Mouse (Mus musculus): ENCODE results near the gene Klf1. TPM values are rescaled to one million over a fixed set of nuclear protein-coding genes. Genes with fewer than 3 reads are reported as not detected.
A peak's percentile ranks its signal among the peaks of the same experiment; 100 is the strongest.

Gene Klf1
- total RNA-seq, 2 experiments from 2014 or later: not detected

DNA sequence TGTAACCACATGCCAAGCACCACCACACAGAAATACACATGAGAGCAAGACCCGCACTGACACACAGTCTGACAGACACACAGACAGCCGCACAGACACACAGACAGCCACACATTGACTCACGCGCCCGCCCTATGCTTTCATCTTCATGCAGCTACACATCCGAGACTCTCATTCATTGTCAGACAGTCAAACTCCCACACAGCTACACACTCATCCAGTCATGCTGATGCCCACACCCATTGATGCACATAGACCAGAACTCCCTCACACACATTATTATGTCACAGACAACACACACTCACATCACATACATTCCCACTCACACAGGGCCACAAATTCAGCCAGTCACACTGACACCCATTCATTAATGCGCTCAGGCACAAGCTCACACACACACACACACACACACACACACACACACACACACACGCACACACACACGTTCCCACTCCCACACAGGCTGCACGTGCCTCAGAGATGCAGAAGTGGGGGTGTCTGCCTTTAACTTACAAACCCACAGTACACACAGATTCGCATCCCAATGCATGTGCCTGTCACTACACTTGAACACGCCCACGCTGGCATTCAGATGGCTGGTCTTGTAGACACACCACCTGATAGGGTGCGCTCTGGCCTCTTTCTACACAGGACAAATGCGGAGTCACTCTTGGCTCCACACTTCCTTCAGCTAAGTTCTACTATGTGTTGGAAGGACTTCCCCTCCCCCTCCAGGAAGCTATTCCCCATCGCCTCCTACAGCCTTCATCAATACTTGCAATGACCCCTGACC lies 32.2 kb downstream of the Klf1 start:
- intact Hi-C loops (cut with DNase I): no loop called here

DNA sequence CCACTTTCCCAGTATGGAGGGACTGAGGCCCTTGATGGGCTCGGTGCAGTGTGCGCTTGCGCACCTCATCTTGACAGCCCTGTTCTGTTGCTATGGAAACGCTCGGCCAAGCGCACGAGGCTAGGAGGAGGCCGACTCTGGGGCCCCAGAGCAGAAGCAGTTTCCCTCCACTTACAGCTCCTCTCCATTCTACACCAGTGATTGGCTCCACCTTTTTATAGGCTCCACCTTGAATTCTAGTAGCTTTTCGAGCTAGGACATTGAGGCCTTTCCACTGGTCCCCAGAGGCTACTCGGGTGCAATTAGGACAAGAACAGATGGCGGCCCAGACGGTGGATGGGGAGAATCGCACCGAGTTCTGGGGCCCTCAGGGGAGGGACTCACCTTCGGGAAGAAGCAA lies 33.1 kb downstream of the Klf1 start:
- no peak for DNase-seq
- intact Hi-C loops (cut with DNase I): no loop called here

More for the DNA sequence above, 32.2 kb downstream of the Klf1 start:
- DNase-seq: no peak

DNA sequence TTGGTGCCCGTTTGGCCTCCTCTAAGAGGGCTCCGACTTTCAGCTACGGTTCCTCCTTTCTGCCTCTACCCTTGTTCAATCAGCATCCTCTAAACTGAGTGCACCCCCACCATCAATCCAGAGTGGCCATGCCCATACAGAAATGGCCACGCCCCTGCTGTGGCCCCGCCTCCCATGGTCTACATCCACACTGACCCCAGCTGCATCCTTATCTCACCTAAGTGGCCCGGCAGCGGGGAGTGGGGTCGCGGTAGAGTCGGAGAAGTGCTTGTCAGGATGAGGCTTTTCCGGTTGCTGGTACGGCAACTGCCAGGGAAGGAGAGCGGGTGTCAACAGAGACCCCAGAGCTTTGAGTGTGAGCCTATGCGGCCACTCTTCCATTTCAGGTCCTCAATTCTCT lies 33.8 kb downstream of the Klf1 start:
- no peak for DNase-seq
- intact Hi-C loops (cut with DNase I): no loop called here

DNA sequence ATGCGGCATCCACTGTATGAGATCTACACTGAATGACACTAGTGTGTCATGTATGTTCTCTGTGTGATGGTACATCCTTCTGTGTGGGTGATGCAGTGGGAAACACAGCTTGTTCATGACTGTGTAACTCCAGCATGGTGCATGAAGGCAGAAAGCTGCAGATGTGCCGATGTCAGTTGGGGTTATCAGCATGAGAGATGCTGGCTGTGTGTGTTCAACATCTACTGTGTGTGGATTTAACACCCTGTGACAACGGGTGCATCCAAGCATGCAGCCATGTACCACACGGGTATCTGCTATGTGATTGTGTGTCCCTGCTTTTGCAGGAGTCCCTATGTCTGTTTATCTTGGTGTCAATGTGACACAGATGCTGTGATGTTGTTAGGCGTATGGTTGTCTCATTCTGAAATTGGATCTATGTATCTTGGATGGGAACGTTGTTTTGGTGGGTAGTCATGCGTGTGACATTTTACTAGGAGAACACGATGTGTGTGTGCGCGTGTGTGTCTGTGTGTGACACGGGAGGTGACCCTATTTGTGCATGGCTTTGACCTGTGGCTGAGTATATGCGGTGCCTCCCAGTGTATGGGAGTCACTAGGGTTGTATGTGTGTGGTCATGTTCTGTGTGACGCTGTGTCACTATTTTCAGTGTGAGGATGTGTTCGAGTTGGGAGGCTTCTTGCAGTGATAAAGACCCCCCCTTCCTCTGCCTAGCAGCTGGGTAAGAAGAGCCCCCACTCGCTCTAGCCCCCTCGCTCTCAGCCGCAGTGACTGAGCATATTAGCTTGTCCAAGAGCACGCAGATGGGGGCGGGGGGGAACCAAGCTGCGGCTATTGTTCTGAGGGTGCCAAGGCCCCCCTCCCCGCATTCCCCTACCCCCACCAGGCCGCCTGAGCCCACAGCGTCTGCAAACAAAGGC lies 34.6 kb downstream of the Klf1 start:
- intact Hi-C loops (cut with DNase I): no loop called here
- no peak for DNase-seq

DNA sequence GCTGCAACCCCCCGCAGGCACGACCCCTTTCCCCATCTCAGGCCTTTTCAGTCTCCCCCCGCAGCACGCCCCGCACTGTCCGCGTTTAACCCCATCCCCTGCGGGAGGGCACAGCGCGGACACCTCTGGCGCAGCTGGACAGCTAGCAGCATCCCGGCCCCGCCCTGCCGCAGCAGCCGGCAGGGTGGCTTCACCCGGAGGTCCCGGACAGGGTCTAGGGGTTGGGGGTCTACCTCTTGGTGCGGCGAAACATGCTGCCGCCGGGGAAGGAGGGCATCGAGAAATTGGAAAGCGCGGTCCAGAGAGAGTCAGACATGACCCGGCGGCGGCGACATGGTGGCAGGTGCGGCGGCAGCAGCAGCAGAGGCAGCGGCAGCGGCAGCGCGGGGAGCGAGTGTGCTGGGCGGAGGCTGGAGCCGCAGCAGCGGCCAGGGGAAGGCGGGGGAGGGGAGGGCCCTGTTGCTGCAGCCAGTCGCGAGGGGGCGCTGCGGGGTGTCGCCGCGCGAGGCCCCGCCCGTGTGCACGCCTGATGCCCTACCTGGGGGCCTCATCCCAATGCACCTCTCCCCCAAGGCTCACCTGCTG lies 35.3 kb downstream of the Klf1 start, which contains the start of gene Mast1:
Gene Mast1, minus strand, starts transcription at position 398 of the 585 bp plus-strand sequence.
- peak; percentile 49 to 50 for DNase-seq
- intact Hi-C loops (cut with DNase I): no loop called here

DNA sequence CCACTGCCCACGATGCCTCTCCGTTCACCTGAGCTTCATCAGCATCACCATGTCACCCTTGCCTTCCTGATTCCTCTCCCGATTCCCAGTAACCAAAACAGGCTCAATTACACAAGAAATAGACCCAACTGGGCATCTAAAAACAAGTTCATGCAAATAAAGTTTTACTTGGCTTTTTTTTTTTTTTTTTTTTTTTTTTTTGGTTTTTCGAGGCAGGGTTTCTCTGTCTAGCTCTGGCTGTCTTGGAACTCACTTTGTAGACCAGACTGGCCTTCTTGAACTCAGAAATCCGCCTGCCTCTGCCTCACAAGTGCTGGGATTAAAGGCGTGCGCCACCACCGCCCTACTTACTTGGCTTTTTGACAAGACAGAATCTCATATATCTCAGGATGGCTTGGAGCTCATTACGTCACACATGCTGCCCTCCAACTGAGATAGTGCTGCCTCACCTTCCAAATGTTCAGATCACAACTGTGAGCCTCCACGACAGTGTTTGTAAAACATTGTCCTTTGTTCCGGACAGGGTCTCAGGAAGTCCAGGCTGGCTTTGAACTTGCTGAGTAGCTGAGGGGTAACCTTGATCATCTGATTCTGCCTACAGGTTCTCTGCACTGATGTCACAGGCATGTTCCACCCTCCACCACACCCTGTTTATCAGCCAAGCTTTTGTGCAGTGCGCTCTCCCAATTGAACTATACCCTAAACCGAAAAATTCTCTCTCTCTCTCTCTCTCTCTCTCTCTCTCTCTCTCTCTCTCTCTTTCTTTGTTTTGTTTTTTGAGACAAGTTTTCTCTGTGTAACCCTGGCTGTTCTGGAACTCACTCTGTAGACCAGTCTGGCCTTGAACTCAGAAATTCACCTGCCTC lies 36.1 kb downstream of the Klf1 start:
- DNase-seq: no peak
- intact Hi-C loops (cut with DNase I): no loop called here

DNA sequence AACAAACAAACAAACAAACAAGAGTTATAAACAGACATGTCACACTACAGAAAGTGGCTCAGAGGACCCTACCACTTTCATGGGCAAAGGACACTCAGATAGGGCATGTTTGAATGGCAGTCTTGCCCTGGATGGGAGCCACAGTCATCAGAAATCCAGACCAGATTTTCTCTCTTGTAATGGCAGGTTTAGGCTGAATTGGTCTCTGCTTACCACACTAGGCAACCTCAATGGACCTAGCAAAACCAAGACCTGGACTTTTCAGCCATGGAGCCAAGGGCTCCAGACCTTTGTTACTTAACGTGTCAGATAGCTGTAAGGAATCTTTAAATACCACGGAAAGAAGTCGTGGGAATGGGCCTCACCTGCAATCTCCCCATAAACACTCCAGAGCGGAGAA lies 42.0 kb downstream of the Klf1 start:
- DNase-seq: no peak
- intact Hi-C loops (cut with DNase I): no loop called here

DNA sequence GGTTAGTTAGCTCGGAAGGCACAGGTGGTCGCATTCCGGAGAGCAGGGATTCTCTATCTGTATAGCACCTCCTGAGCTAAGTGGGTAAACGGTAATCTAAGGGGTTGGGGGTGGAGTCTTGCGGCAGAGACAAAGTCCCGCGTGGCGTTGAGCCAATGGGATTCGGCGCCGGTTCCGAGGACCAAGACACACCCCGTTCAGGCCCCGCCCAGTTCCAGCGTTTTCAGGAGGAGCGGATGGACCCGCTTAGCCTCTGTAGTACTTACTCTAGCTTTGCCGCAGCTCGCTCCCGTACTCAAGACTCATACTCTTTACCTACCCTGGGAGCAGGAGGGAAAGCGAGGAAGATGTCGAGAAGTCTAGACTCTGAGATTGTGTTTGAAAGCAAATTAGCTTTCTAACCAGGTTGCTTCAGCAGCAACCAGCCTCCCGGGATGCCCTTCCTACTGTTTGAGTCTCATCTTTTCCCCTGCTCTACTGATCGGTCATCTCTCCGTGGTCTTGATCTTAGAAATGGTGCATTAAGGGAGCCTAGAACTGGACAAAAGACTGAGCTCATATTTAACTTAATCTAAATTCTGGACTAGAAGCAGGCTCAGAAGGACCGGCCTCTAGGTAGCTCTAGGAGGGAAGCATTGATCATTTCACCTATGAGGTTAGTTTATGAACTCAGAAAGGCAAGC lies 42.9 kb downstream of the Klf1 start:
- intact Hi-C loops (cut with DNase I): no loop called here

DNA sequence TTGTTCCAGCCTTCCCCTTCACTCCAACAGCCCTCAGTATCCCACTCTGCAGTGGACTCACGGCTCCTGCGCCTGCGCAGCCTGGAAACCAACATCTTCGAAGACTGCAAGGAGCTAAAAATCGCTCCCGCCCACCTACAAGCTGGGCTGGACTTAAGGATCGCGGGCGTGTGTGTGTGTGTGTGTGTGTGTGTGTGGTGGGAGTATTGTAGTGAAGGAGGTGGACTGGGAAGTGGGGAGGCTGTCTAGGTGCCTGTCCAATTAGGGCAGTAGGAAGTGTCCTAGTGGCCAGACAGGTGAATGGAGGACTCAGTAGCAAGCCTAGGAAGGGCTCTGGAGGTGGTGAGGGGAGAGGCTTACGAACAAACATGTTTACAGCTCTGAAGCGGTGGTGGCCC lies 43.5 kb downstream of the Klf1 start:
- no peak for DNase-seq
- intact Hi-C loops (cut with DNase I): no loop called here

More for the DNA sequence above, 42.9 kb downstream of the Klf1 start:
- DNase-seq: peak in 1 of 2 experiments; percentile 23

DNA sequence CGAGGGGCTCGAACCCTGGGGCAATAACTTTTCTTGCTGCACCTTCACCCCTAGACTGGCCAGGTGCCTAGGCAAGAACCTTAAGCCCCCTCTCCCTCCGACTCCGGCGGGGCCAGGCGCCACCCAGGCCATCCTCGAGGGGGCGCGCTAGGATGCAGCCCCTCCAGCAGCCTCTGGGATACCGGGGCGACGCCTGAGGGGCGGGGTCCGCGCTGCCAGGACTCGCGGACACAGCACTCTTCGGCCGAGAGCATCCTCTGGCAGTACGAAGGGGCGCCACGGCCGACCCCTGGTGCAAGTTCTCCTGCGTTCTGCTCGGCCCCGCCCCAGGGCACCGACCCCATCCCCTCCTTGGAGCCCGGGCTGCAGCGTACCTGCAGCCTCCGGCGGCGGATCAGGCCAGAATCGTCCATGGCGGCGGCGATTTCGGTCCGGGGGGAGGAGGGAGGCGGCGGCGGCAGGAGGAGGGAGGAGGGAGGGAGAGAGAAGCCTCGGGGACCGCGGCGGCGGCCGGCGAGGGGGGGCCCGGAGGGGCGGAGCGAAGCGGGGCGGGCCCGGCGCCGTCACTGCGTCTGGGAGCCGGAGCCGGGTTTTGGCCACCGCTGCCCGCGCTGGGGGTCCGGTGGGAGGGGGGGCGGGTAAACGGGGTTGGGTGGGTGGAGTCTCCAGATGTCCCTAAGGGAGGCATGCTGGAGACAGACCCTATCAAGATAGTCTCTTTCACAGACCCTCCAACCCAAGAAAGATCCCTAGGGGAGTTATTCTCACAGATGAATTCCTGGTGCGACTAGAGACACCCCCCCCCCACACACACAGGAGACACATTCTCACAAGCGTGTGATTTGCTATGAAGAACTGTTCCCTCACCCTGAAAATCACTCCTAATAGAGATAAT lies 44.2 kb downstream of the Klf1 start:
- intact Hi-C loops (cut with DNase I): no loop called here

DNA sequence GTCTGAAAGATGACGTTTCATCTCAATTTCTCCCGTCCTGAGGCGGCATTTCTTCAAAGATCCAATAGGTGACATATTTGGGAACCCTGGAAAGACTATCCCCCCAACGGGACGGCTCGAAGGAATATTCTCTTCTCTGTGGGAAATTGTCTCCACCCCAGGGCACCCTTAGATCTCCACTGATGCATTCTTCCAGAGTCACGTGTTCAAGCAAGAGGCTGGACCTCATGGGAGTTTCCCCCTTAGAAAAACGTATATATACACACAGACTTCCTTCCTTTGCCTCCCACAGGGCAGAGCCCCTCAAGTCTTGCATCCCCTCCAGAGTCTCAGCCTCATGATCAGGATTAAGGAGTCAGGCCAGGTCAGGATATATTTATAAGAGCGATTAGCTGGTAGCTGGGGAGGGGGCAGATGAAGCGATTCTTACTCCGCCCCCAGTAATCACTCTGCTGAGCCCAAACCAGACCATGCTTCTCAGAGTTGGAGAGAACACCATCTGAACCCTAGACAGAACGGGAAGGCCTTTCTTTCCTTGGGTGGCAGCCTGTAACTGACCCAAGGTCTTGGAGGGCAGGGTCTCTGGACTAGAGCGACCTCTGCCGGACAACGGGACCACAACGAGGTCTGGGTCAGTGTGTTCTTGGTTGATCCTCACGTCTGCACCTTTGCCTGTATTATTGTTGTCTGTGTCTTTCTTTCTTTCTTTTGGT lies 45.0 kb downstream of the Klf1 start, which contains the start of gene Rtbdn:
Gene Rtbdn, plus strand, starts transcription at position 464 of the 713 bp plus-strand sequence.
- no peak for DNase-seq

More for the DNA sequence above, 44.2 kb downstream of the Klf1 start:
- no peak for DNase-seq

DNA sequence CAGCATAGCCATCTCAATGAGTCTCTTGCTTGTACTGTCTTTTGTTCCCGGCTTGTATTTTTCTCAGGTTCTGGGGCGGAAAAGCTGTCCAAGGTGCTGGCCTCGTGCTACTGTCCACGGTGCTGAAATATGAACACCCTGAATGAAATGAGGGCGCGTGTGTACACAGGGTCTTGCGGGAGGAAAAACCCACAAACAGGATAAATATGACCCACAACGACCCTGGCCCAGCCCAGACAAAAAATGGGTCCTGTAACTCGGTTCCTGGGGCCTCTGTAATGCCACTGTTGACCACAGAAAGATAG lies 45.5 kb downstream of the Klf1 start:
- intact Hi-C loops (cut with DNase I): no loop called here
- peak; percentile 56 to 63 for DNase-seq

More for the DNA sequence above, 45.0 kb downstream of the Klf1 start, which contains the start of gene Rtbdn:
- intact Hi-C loops (cut with DNase I): no loop called here

DNA sequence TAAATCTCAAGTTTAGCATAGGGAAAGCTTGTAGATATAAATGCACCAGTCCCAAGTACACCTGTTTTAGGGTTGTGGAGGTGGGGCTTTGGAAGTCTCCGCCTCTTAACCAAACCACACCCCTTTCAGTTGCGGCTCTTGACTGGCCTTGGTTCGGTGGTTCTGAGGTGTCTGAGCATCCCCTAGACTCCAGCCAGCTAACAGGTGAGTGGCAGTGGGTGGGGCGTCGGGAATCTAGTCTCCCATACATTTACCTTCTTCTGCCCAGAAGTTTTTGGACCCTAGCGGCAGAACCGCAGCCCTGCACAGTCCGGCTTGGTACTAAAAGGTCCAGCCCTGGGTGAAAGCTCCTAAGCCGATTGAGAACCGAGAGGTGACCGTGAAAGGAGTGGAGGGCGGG lies 48.0 kb downstream of the Klf1 start:
- DNase-seq: no peak
- intact Hi-C loops (cut with DNase I): no loop called here

DNA sequence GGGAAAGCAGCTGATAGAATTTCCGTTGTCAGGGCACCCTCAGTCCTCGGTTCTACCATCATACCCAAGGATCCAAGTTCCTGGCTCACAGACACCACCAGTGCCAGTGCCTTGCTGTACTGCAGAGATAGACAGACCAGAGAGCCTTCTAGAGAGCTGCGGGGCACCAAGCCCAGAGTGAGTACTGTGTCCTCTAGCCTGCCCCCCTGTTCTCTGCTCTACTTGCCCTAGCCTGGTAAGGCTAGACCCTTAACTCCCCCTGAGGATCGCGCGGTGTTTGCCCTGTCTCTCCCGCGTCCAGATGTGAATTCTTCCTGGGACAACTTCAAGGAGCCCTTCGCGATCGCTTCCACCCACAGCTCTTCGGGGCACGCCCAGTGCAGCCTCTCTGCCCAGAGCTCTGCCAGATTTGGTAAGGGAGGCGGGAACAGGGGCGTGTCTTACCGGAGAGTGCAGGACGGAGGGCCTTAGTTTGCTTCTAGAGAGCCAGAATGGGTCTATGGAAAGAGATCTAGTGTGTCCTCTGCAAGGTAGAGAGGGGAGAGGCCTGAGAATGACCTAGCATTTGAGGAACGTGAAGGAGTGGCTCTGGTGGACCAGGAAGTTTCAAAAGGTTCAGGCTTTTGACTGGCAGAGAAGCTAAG lies 51.0 kb downstream of the Klf1 start:
- DNase-seq: peak; percentile 31 to 42
- intact Hi-C loops (cut with DNase I): no loop called here

Measured in heart, postnatal 36 days (tissue).